Mouse (Mus musculus): Measurements from ENCODE around the gene Tnrc6c.

- no peak for TF ChIP-seq POLR2A (IDR thresholded peaks at IDR 0.05; ENCODE audit: low read depth, low read length)
- no peak for TF ChIP-seq MXI1 (IDR thresholded peaks at IDR 0.05; ENCODE audit: low read depth, low read length)
- TF ChIP-seq PAX5 (IDR thresholded peaks at IDR 0.05; ENCODE audit: low read length) = no peak
- no peak for TF ChIP-seq NRF1 (IDR thresholded peaks at IDR 0.05; ENCODE audit: low read depth, low read length)
- no peak for TF ChIP-seq POLR2AphosphoS2 (IDR thresholded peaks at IDR 0.05; ENCODE audit: low read depth, low read length)
Observed at GRCm38 (mm10) chr11:117800038-117800437, 145.9 kb downstream of the Tnrc6c start.
